Mouse (Mus musculus): Measurements from ENCODE around the gene Agap3.

Gene Agap3

DNA sequence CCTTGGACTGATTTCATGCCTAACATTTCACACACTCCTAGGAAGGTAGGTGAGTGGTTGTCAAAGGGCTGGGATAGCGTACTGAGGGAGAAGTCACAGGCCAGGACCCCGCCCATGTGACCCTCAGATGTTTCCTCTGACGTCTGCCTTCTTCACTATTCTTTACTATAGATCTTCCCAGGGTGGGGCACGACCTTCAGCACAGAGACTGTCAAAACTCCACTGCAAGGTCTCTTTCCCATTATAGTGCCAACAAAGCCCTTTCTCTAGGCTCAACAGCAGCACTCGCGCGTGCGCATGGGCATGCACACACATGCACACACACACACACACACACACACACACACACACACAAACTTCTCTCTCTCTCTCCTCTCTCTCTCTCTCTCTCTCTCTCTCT is 71.8 kb downstream of the Agap3 start:
- in situ Hi-C loops (cut with MboI), result no loop called here

DNA sequence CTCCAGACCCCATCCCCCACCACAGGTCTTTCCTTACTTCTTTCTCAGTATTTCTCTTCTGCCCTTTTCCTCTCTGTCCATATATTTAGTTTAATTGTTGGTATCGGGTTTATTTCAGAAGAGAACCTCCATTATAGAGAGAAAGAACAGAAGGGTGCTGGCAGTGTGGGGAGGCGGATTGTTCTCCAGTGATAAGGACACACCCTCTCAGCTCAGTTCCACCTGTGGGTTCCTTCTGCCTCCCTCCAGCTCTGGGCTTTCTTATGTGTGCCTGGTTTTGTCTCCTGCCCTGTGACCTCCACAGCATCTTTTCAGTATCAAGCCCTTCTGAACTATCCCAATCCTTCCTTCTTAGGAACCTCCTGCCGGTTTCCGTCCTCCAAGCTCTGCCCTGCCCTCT is 72.5 kb downstream of the Agap3 start:
- in situ Hi-C loops (cut with MboI), result no loop called here

DNA sequence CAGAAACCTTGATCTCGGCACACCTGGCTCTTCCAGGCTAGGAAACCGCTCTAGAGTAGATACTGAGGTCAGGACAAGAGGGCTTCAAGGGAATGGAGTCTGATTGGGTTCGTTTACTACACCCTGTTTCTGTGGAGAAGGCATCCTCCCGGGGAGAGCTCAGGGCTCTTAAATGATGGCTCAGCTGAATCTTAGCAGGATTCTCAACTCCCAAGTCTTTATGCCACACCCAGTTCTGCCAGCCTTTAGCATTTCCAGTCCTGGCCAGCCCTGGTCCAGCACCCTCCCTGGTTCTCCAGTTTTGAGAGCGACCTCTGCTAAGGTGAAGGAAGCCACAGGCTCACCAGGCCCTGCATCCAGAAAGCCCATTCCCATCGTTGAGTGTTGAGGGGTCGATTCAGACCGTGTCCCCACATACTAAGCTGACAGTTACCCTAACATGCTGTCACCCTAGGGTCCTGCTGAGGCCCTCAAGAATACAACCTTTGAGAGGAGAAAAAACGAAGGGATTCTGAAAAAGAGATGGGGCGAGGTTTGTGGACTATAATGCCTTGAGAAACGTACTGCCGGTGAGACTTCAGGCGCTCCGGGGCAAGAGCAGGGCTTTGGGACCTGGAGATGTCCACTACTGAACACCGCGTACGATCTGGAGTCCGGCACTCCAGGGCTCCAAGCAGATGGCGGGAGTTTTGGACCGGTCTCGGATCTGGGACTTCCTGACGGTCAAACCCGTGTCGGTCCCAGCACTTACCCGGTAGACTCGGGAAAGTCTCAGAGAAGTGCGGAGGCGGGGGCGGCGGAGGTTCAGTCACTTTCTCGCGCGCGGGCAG is 73.6 kb downstream of the Agap3 start:
- in situ Hi-C loops (cut with MboI), result no loop called here

DNA sequence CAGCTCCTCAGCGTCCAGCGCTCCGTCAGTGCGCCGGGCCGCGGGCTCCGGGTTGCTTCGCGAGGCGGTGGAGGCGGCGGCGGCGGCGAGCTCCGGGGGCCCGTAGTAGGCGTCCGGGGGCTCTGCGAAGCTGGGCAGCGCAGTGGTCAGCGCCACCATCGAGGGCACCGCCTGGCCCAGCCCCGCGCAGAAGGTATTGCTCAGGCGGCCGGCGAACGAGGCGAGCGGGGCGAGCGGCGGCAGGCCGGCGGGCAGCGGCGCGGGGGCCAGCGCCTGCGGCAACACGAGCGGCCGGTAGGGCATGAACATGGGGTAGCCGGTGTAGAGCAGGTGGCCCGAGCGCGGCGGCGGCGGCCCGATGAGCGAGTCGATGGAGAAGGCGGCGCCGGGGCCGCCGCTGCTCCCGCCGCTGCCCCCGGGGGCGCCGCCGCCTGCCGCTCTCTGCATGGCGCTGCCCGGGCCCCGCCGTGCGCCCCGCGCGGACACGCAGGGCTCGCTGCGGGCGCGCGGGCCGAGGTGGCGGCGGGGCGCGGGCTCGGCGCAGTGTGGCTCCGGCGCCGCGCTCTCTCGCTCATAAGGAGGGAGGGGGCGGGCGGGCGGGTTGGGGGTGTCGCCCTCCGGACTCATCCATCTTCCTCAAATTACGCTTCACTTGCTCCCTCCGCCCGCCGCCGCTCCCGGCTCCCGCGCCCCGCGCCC is 74.4 kb downstream of the Agap3 start:
- in situ Hi-C loops (cut with MboI), result no loop called here

DNA sequence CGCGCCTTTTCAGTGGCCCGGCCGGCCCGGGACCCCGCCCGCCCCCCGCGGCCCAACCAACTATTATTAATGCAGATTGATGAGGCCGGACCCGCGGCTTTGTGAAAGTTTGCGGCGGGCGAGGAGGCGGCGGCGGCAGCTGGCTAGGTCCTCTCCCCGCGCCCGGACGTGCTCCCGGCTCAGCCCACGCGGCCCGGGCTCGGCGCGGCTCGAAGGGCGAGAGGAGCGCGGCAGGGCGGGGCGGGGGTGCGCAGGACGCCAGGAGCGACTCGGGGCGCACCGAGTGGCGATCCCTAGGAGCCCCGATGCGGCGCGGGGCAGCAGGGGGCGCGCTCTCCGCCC is 74.9 kb downstream of the Agap3 start, which contains the start of gene Gbx1:
Gbx1 (minus strand) TSS at position 314 of the 342 bp plus-strand sequence.
- in situ Hi-C loops (cut with MboI), result no loop called here

DNA sequence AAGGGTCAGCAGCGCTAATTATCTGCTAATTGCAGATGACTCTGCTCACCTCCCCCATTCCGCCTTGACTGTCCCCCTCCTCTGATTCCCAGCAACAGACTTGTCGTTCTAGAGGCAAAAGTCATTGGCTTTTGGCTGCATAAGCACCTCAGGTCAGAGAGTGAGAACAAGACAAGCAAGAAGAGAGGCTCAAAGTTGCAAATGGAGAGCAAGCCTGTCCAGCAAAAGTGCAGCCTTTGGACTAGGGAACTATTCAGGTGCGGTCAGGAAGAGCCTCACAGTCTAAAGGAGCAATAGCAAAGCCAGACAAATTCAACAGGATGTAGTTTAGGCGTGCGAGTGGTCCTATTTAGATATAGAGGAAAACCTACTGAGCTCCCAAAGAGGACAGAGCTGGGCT is 75.8 kb downstream of the Agap3 start:
- in situ Hi-C loops (cut with MboI), result no loop called here

DNA sequence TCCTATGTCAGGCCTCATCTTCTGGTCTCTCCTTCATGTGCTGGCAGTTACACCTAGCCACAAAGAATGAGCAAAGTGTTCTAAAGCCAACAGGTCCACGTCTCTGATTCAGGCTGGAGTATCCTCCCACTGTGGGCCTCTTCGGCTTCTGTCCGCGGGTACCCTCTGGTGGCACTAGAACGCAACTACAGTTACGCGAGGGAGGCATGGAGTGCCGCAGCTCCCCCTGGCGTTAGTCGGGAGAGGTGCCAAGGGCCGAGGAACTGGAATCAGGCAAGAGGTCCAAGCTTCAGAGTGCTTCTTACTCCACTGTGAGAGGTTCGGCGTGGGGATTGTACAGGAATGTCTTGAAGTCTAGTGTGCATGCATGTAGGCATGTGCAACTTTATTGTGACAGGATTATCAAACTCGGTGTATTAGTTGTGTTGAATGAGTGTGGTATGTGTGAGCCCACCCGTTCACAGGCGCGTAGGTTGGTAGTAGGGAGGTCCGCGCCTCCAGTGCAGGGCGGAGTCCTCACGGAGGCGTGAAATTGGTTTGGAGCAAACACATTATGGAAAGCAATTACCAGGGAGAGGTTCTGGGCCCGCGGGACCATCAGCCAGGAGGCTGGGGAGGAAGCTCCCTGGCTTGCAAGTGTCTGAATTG is 78.2 kb downstream of the Agap3 start:
- in situ Hi-C loops (cut with MboI), result no loop called here

DNA sequence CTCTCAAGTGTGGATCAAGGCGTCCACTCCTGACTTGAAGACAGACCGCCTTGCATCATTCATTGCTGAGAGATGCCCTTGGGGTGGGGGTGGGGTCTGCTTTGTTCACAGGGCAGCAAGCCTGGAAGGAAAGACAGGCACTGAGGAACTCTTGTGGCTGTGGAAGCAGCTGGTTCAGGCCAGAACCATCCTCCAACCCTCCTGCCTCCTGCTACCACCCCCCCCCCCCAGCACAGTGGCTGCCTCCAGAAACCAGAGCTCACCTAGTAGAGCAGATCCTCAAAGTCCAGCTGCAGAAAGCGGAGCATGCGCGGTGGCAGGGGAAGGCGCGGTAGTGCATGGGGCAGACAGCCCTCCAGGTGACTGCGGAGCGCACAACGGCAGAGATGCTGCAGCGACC is 81.4 kb downstream of the Agap3 start:
- in situ Hi-C loops (cut with MboI), result no loop called here

DNA sequence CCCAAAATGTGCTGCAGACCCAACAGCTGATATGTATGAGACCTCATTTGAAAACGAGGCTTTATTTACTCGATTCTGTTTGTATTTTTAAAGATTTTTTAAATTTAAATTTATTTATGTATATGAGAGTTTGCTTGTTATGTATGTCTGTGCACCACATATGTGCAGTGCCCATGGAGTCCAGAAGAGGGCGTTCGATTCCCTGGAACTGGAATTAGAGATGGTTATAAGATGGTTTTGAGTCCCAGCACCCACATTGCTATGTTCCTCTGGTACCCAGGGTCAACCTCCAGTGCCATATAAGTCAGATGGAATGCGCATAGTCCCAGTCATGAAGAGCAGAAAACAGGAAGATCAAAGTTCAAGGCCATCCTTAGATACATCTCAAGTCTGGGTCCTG is 82.3 kb downstream of the Agap3 start:
- in situ Hi-C loops (cut with MboI), result no loop called here

DNA sequence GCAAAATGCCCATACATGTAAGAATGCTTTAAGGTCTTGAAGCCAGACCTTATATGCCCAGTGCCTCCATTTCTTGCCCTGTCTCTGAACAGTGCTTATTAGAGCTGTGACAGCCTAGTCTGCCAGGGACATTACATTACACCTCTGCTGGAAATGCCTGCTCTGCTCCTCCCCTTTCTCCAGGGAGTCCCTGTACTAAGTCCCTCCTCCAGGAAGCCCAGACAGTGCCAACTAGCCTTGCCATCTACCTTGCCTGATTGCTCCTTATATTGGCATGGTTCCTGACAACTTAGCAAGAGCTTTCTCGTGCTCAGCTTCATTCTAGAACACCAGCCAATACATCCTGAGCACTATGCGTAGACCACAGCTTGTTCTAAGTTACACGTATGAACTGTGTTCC is 83.8 kb downstream of the Agap3 start:
- in situ Hi-C loops (cut with MboI), result no loop called here

DNA sequence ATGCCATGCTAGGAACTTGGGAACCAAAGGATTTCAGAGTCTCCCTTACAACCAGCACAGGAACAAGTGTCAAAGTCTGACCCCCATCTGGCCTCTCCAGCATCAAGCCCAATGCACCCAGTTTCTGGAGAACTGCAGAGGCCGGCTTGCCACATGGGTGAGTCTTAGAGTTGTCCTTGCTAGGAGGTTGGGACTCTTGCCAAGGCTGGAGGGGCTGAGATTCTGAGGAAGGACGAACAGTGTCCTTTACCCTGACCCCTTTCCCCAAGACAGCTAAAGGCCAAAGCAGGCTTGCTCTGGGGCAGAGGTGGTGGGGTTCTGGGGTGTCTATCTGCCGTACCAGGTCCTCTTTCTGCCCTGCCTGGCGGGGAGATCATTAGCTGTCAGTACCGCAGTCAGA is 84.5 kb downstream of the Agap3 start:
- in situ Hi-C loops (cut with MboI), result no loop called here

DNA sequence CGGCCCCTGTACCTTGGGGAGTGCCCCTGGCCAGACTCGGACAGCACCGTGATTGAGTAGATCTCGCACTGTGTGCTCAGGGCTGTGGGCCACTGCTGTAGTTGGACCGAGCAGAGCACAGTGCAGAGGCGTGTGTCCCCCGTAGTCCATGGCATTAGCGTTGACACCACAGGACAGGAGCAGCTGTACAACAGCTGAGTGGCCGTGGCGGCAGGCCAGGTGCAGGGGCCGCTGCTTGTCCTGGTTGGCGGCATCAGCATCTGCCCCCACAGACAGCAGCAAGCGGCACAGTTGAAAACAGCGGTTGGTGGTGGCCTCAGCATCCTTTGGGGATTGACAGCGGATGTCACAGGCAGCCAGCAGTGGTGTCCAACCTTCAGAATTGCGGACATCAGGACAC is 85.6 kb downstream of the Agap3 start:
- in situ Hi-C loops (cut with MboI), result no loop called here

DNA sequence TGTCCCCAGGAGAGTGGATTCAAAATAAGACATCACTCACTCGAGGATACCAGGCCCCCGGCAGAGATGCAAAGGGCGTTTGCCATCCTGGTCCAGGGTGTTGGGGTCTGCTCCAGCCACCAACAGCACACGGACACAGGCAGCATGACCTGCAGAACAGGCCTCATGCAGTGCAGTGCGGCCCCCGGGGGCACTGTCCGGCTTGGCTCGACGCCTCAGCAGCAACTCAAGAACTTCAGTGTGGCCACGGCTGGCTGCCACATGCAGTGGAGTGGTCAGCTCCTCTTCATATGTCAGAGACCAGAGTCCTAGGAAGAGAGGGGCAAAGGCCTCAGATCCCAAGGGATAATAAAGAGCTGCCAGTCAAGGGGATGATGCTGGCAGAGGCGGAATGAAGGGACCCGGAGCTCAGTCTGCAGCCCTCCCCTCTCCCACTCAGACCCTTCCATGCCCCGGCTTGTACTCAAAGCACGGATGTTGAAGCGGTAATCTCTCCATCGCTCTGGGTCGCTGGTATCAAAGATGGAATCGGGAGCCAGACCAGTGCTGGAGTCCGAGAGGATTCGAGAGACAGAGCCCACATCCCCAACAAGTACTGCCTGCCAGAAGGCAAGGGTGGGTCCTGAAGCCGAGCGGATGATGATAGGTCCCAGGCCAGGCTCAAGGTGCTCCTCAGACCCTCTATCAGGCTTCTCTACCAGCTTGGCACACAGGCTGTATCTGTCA is 87.8 kb downstream of the Agap3 start:
- in situ Hi-C loops (cut with MboI), result no loop called here

DNA sequence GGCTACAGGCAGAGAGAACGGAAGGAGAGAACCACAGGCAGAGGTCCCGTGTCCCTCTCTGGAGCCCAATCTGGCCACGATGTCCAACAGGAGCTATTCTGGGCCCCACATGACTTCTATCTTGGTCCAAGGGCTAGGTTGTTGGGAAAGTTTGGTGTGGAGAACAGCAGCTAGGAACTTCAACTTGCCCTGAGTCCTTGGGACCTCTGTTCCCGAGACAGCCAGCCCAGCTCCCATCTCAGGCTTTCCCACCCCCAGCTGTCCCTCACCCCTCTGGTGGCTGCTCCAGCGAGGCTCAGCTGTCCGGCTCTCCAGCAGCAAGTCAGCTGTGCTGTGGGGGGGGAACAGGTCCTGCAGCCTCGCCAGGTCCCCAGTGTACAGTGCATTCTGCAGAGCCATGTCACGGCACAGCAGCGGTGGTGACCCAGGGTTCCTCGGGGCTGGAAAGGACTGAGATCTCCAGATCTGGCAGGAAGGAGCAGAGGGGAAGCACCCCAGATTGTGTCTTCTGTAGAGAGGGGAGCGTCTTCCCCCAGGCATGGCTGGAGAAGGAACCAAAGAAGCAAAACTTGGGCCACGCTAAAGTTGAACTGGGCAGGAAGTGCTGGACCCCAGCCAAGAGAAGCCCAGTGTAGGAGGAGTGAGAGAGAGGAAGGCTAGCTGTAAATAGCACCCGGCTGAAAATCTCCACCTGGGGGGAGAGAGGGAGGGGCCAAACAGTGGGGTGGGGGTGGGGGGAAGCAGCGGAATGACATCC is 88.6 kb downstream of the Agap3 start, which contains the start of gene Asb10:
Asb10 (minus strand) TSS at position 592 of the 757 bp plus-strand sequence.
- in situ Hi-C loops (cut with MboI), result no loop called here

DNA sequence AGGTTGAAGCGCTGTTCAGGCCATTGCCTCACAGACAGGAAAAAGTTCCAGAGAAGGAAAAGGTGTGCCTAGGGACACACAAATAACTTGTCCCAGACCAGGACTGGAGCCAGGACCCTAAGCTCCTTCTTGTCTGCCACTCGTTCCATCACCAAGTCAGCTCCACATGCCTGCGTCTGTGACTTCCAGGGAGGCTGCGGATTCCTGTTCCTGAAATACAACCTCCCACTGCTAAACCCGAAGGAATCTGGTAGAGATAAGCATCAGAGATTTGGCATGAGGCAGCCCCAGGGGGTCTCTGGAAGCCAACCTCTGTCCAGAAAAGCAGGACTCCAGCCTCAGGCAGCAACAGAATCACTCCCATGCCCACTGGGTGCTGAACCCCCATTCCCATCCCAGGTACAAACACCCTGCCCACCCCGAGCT is 89.2 kb downstream of the Agap3 start:
- in situ Hi-C loops (cut with MboI), result no loop called here

DNA sequence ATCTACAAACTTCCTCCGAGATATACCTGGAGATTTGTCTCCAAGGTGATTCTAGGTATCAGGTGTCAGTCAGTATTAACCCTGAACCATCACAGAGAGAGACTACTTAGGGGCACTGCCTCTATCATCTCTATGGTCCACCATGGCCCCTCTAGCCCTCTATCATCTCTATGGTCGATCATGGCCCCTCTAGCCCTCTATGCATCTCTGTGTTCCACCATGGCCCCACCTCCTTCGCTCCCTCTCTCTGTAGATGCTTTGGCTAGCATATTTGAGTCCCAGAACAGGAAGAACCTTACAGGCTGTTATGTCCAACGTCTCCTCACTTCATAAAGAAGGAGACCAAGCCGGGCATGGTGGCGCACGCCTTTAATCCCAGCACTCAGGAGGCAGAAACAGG is 90.7 kb downstream of the Agap3 start:
- in situ Hi-C loops (cut with MboI), result no loop called here

DNA sequence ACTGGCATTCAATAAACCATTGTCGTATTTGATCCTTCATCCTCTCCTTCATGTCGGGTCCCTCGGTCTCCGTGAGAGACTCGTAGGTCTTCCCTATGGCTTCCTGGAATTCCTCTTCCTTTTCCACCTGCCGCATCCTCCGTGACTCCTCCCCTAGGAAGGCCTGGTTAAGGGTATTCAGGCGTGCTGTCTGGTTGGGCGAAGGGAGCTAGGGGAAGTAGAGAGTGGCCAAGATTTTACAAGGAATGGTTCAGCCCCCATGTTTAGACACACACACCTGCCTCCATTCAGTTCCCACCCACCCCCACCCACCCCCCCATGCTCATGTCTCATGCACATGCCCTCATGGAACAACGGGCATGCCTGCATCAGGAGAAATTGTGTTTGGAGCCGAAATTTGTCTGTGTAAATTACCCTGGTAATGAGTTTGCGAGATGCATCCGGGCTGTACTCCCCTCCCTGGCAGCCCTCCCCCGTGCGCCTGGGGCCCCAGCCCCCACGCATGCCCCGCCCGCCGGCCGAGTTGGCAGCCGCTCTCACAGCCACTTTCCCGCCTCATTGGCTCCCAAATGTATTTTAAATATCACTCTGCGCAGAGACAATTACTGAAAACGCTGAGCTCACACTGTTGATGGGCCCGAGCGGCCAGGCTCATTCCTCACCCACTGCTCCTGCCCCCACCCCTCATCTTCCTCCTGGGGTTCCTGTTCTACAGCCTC is 98.8 kb downstream of the Agap3 start:
- in situ Hi-C loops (cut with MboI), result no loop called here

DNA sequence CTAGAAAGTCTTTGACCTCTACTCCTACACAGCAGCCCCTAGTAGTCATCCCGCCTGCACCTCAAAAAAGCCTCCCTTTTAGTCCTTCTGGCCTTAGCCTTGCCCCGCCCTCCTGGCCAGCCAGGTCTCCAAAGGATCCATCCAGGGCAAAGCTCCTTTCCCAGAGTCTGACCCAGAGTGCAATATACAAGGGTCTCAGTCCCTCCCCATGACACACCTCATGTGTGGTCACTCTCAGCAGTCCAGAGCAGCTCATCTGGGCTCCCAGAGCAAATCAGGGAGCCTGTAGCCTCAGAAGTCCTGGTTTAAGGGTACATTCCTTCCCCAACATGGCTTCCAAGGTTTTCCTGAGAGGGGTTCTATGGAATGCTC is 99.3 kb downstream of the Agap3 start:
- in situ Hi-C loops (cut with MboI), result no loop called here

Data from mature B cell (primary cell).